Mouse (Mus musculus) adrenal gland, postnatal 4 days (tissue): ENCODE measurements around the gene Vgf. TPM values are rescaled to one million over a fixed set of nuclear protein-coding genes. Genes with fewer than 3 reads are reported as not detected.
A peak's percentile ranks its signal among the peaks of the same experiment; 100 is the strongest.

ENCODE experiments used
- DNase-seq, 2 experiments: peaks; one replicate each; pipeline ENCODE4 v3.0.0; 2021 to 2022; ENCODE audit warnings: low spot score in 2 of 2, mixed read lengths in 2 of 2
- total RNA-seq, 2 experiments: library from RNA; stranded (reverse); gene quantifications; 2 replicates each; pipeline ENCODE4 v1.2.3; 2021

The Vgf gene
- total RNA-seq, 2 experiments from 2014 or later, result 15.3 to 17.2 TPM

DNA sequence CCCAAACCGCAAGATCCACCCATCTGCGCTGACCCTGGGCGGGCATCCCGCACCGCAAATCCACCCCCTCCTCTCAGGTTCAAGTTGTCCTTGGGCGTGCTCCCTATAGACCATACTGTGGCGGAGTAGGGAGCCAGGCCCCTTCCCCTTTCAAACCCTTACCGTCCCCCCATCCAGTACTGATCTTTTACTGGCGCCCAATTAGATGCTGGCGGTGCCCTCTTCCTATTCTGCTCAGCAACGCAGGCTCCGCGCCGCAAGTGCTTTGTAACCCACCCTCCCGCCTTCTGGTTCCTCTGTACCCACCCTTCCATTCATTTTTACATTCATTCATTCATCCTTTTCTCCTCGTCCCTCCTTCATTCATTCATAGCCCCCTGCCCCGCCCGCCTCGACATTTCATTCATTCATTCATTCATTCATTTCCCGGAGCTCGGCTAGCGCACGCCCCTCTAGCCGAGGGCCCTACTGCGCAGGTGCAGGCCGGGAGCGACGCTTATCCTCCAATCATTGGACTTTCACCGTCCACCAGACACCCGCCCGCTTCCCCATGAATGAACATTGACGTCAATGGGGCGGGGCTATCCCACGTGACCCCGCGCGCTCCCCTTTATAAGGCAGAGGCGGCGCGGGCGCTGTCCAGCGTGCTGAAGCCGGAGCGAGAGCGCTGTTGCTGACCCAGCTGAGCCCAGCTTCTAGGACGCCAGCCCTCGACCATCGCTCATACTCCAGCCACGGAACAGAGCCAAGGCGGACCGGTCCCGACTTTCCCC is 3.6 kb downstream of the Vgf start:
- DNase-seq, result peak; percentile 92

DNA sequence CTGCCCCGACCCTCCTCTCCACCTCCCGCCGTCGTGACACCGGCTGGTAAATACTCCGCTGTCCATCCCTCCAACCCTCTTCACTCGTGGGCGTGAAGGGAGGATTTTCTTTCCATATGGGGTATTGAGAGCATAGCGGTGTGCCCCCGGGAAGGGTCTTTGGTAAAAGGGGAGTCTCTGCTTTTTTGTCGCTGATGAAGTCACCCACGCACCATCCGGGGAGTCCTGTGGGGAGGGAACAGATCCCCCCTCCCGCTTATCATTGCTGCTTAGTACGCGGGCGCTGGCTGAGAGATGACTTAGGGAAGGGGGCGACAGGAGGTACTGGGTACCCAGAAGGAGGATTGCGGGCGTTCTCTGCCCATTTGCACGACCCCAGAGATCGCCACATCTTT is 4.2 kb downstream of the Vgf start:
- DNase-seq, result no peak

DNA sequence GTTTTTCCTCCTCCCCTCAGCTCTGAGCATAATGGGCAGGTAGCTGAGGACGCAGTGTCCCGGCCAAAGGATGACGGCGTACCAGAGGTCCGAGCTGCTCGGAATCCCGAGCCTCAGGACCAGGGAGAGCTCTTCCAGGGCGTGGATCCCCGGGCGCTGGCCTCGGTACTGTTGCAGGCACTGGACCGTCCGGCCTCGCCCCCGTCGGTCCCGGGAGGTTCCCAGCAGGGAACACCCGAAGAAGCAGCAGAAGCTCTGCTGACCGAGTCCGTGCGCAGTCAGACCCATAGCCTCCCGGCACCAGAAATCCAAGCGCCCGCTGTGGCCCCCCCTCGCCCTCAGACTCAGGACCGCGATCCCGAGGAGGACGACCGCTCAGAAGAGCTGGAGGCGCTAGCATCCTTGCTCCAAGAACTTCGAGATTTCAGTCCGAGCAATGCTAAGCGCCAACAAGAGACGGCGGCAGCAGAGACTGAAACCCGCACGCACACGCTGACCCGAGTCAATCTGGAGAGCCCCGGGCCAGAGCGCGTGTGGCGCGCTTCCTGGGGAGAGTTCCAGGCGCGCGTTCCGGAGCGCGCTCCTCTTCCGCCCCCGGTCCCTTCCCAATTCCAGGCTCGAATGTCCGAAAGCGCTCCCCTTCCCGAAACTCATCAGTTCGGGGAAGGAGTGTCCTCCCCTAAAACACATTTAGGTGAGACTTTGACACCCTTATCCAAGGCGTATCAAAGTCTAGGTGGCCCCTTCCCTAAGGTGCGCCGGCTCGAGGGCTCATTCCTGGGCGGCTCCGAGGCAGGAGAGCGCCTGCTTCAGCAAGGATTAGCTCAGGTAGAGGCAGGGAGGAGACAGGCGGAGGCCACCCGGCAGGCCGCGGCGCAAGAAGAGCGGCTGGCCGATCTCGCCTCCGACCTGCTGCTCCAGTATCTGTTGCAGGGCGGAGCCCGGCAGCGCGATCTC is 5.2 kb downstream of the Vgf start:
- DNase-seq, result peak; percentile 27 to 29

GRCm38 (mm10) chr5:137032033-137032421 is 5.8 kb downstream of the Vgf start:
- DNase-seq, result no peak

- peak; percentile 85 to 87 for DNase-seq
These were observed 6.5 kb downstream of the Vgf start for GRCm38 (mm10) chr5:137032641-137033074.

GRCm38 (mm10) chr5:137036211-137036610 is 10.0 kb downstream of the Vgf start:
- no peak for DNase-seq

DNA sequence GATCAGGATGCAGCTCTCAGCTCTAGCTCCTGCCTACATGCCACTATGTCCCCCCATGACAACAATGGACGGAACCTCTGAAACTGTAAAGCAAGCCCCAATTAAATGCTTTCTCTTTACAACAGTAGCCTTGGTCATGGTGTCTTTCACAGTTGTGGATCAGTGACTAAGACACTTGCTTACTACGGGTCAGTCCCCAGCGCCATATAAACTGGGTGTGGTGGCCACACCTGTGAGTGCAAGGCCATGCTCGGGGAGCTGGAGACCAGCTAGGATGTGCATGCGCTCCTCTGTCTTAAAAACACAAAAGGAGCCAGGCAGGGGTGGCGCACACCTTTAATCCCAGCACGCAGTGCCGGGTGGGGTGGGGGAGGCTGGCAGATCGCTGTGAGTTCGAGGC is 13.3 kb downstream of the Vgf start:
- DNase-seq, result no peak

GRCm38 (mm10) chr5:137041442-137041841 is 15.2 kb downstream of the Vgf start:
- no peak for DNase-seq

- DNase-seq, result no peak
These were observed 17.8 kb downstream of the Vgf start for GRCm38 (mm10) chr5:137043997-137044396.

DNA sequence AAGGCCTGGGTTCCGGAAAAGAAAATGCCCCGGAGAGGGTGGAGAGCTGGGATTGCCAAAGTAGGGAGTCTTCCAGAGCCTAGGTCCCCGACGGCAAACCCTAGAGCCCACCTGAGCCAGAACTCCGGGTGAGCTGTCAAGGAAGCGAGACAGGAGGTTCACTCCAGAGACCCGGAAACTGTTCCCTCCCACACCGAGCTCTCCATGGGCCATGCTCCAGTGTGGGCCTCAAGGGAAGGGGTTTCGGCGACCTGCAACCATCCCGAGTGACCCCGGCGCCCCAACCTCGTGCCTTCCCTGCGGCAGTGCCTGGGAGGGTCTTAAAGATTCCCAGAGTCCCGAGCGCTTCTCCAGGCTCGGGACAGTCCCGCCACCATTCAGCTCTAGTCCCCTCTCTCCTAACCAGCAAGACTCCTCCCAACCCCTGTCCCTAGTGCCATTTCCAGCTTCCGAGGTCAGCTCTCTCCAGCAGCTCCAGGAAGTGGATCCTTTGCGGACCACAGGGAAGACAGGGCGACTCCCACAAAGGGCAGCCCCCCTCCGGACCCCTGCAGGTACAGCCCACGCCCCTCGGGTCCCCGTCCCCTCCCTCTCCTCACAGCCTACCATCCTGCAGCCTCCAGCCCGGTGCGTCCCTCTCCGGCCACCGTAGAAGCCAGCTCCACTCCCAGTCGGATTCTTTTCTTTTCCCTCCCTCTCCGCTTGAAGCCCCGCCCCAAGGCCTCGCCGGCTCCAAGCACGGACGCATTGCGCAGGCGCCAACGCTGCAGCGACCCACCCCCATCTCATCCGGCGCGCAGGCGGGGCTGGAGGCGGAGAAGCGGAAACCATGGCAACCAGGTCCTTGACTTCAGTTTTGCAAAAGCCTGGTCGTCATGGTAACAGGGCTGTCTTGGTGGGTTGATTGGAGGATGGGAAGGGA is 19.5 kb downstream of the Vgf start, which contains the start of gene Ap1s1:
Ap1s1 (minus strand) TSS at position 734 of the 922 bp plus-strand sequence.
- peak; percentile 96 to 97 for DNase-seq

DNA sequence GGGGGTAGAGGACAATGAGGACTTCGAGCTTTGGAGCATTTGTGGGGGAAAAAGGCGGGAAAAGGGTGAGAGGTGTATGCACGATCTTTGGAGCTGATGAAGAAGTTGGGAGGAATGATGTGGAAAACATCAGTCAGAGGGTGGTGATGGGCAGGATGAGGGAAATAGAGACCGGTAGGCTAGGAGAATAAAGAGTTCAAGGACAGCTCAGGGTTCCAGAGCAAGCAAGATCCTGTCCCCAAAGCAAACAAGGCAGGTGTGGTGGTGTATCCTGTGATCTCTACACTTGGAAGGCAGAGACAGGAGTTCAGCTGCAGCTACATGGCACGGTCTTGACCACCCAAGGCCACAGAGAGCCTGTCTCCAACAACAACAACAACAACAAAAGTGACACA is 20.1 kb downstream of the Vgf start:
- no peak for DNase-seq

DNA sequence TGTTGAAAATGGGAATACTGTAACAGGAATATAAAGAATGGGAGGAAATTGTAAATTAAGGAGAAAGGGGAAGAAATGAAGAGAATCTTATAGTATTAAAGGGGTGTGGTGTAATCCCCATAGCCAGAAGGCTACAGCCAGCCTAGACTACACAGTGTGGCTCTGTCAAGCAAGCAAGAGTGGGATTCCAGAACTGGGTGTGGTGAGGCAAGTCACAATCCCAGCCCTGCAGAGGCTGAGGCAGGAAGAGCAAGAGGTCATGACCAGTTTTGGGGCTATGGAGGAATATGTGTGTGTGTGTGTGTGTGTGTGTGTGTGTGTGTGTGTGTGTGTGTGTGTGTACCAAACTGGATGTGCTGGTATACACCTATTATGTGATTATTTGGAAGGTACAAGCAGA is 20.8 kb downstream of the Vgf start:
- DNase-seq, result no peak

DNA sequence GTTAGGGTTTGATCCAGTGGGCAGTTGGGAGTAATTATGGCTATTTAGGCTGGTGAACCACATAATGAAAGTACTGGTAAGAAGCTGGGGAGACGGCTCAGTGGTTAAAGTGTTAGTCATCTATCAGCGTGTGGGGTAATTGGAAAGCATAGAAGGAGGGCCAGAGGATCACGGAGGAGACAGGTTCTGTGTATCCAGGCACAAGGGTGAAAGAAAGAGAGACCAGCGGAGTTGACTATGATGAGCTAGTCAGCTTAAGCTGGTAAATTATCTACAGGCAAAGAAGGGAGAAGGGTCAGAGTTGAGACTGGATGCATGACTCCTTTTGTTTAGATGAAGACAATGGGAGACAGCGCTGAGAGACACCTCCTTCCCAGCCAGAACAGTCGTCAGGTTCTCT is 24.9 kb downstream of the Vgf start:
- no peak for DNase-seq

- no peak for DNase-seq
These were observed 25.8 kb downstream of the Vgf start for GRCm38 (mm10) chr5:137051914-137052505.

DNA sequence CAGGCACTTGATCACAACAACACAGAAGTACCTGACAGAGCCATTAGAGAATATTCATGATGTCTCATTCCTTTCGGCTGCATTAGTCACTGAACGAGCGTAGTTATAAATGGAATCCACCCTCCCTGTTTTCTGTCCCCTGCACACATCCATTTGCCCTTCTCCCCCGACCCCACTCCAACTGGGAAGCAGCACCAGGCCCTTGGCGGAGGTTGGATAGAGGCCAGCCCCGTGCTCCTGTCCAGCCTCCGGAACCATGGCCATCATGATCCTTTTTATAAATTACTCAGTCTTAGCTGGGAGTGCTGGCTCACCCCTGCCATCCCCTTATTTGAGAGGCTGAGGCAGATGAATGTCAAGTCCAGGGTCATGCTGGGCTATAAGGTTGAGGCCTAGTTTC is 28.1 kb downstream of the Vgf start:
- DNase-seq, result no peak

- no peak for DNase-seq
These were observed 28.7 kb downstream of the Vgf start for GRCm38 (mm10) chr5:137054873-137055272.

DNA sequence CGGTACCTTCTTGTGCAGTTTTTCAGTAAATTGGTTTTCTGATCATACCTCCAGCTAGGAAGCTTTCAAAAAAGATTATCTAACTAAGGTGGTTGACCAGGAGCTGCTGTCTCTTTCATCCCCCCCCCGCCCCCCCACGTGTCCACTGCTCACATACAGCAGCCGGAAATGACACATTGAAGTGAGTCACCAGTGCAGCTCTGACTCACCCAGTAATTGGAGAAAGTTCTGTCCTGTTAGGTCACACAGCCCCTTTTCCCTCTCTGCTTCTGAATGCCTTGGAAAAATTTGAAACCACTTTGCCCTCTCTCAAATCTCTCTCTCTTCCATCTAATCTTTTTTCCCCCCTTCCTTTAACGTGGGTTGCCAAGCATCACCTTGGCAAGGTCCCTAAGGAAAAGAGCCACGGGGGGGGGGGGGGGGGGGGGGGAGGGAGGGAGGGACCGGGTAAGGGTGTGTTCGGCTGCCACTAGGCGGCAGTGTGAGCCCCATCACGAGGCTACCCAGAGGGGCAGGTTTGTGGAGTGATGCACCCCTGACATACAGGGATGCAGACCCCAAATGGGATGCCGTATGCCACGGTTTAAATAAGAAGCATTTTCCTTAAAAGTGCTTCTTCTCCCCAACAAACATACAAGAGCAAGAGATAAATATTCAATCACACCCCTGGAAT is 35.8 kb downstream of the Vgf start:
- DNase-seq, result no peak

DNA sequence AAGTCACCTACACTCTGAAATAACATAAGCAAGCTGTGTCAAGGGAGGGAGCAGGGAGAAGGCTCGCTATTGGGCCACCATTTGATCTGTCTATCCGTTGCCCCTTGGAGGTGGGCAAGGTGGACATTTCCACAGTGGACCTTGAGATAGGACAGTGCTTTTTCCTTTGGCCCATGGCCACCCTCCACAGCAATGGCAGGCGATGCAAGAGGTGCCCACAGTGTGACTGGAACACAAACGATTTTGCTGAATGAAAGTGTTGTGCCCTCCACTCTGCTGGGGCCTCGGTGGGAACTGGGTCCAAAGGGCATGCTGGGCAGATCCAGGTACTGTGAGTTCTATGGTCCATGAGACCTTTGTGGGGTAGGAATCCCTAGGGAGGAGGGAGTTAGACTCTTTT is 36.4 kb downstream of the Vgf start:
- no peak for DNase-seq

DNA sequence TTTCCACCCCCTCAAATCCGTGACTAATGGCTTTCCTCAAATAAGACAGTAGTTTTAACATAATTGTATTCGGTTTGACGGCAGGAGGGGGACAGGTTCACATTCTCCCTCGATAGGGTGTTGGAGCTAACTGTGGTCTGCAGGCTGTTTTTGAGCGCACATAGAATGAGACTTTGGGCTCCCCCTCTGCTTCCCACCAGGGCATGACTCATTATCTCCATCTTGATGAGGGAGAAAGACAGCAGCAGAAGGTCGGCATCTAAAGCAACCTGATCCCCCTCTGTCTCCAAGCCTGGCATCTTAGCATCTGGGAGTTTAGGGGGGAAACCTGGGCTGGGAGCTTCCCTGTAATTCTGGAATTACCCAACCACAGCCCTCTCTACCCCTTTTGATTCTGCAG is 39.3 kb downstream of the Vgf start:
- no peak for DNase-seq

- DNase-seq, result no peak
These were observed 39.7 kb downstream of the Vgf start for GRCm38 (mm10) chr5:137065923-137066322.
